Mouse (Mus musculus) embryonic stem cell, embryonic (primary cell): ENCODE results near the gene Dynlrb2.

Experiments
- CTCF ChIA-PET, 4 experiments: fragments of 300-600 bp in 2 of 4; fragments of 350-600 bp in 2 of 4; sonication (Branson Sonifier 250); formaldehyde crosslinking; loops; one replicate each; lab custom pipeline; 2022; ENCODE audit warnings: inconsistent platforms in 2 of 4; lab: Charles Lee
- POLR2A ChIA-PET, 4 experiments: fragments of 300-600 bp in 2 of 4; fragments of 350-600 bp in 2 of 4; sonication (Branson Sonifier 250); formaldehyde crosslinking; loops; one replicate each; lab custom pipeline; 2022; ENCODE audit warnings: antibody characterized with exemption in 4 of 4, inconsistent platforms in 1 of 4; lab: Charles Lee

The Dynlrb2 gene

GRCm38 (mm10) chr8:116504477-116505120 is at the start of gene Dynlrb2:
Gene Dynlrb2, plus strand, starts transcription at chr8:116504974.
- POLR2A ChIA-PET, result interaction anchor here in 3 of 4 experiments (0.6 to 1.2 kb wide), 6 partner anchors 37 to 1214 kb away, joined by 3 to 4 read pairs (median 3); no protein-coding TSS in a partner anchor
- CTCF ChIA-PET, result interaction anchor here (0.5 to 2.0 kb wide), 9 partner anchors 13 to 1527 kb away, joined by 3 to 10 read pairs (median 3); no protein-coding TSS in a partner anchor

- POLR2A ChIA-PET, result interaction anchor here in 1 of 4 experiments (0.5 to 0.6 kb wide), 2 partner anchors 202 to 212 kb away, joined by 3 to 4 read pairs; no protein-coding TSS in a partner anchor
- CTCF ChIA-PET, result interaction anchor here in 3 of 4 experiments (0.7 to 1.3 kb wide), 3 partner anchors 25 to 586 kb away, joined by 3 to 4 read pairs (median 3); no protein-coding TSS in a partner anchor
Measured at GRCm38 (mm10) chr8:116458569-116458968, 46.2 kb upstream of the Dynlrb2 start.

- CTCF ChIA-PET, result interaction anchor here in 1 of 4 experiments (0.6 to 0.7 kb wide), 2 partner anchors 12 to 348 kb away, joined by 4 to 6 read pairs; no protein-coding TSS in a partner anchor
- POLR2A ChIA-PET, result no interaction called here
Measured at GRCm38 (mm10) chr8:116461472-116461871, 43.3 kb upstream of the Dynlrb2 start.

- ChIA-PET POLR2A (no interaction called here), CTCF (interaction anchor here in 1 of 4 experiments (0.8 to 1.4 kb wide), 2 partner anchors 14 to 17 kb away, joined by 3 to 5 read pairs; no protein-coding TSS in a partner anchor)
Measured at GRCm38 (mm10) chr8:116466586-116466985, 38.2 kb upstream of the Dynlrb2 start.

- ChIA-PET CTCF (interaction anchor here in 1 of 4 experiments (0.8 to 1.4 kb wide), 2 partner anchors 14 to 17 kb away, joined by 3 to 5 read pairs; no protein-coding TSS in a partner anchor), POLR2A (no interaction called here)
Measured at GRCm38 (mm10) chr8:116467027-116467426, 37.7 kb upstream of the Dynlrb2 start.

GRCm38 (mm10) chr8:116477941-116478340 is 26.8 kb upstream of the Dynlrb2 start:
- CTCF ChIA-PET, result interaction anchor here in 1 of 4 experiments (0.6 kb wide), 2 partner anchors 62 to 813 kb away, joined by 4 to 8 read pairs; no protein-coding TSS in a partner anchor
- POLR2A ChIA-PET, result interaction anchor here in 1 of 4 experiments (0.7 kb wide), 1 partner anchor 388 kb away, joined by 4 read pairs; no protein-coding TSS in a partner anchor

GRCm38 (mm10) chr8:116478681-116479080 is 26.1 kb upstream of the Dynlrb2 start:
- CTCF ChIA-PET, result no interaction called here
- POLR2A ChIA-PET, result no interaction called here

- CTCF ChIA-PET, result interaction anchor here (0.5 to 1.5 kb wide), 33 partner anchors 10 to 1387 kb away, joined by 3 to 8 read pairs (median 3); partner anchors contain the start of gene Dynlrb2 (in 2 of the 4)
Measured at GRCm38 (mm10) chr8:116480894-116481293, 23.9 kb upstream of the Dynlrb2 start.

GRCm38 (mm10) chr8:116482738-116483137 is 22.0 kb upstream of the Dynlrb2 start:
- CTCF ChIA-PET, result interaction anchor here in 2 of 4 experiments (0.5 to 2.4 kb wide), 3 partner anchors 22 to 268 kb away, joined by 3 to 10 read pairs (median 4); partner anchors contain the start of gene Dynlrb2 (in 1 of the 2)
- POLR2A ChIA-PET, result interaction anchor here in 1 of 4 experiments (0.7 kb wide), 1 partner anchor 298 kb away, joined by 3 read pairs; no protein-coding TSS in a partner anchor

More at GRCm38 (mm10) chr8:116480894-116481293, 23.9 kb upstream of the Dynlrb2 start:
- POLR2A ChIA-PET, result interaction anchor here in 1 of 4 experiments (0.9 to 1.1 kb wide), 2 partner anchors 77 to 106 kb away, joined by 3 read pairs; no protein-coding TSS in a partner anchor

- ChIA-PET CTCF (interaction anchor here (0.5 to 2.4 kb wide), 21 partner anchors 12 to 1711 kb away, joined by 3 to 15 read pairs (median 4); partner anchors contain the start of gene Dynlrb2 (in 3 of the 4)), POLR2A (interaction anchor here in 1 of 4 experiments (1.3 kb wide), 1 partner anchor 22 kb away, joined by 3 read pairs; no protein-coding TSS in a partner anchor)
Measured at GRCm38 (mm10) chr8:116484087-116484486, 20.7 kb upstream of the Dynlrb2 start.

- ChIA-PET POLR2A (interaction anchor here in 1 of 4 experiments (0.6 kb wide), 2 partner anchors 128 to 374 kb away, joined by 3 to 7 read pairs; no protein-coding TSS in a partner anchor), CTCF (interaction anchor here in 2 of 4 experiments (0.6 to 1.1 kb wide), 2 partner anchors 383 to 983 kb away, joined by 3 to 7 read pairs; no protein-coding TSS in a partner anchor)
Measured at GRCm38 (mm10) chr8:116488546-116488945, 16.2 kb upstream of the Dynlrb2 start.

GRCm38 (mm10) chr8:116500057-116500809 is 4.5 kb upstream of the Dynlrb2 start:
- ChIA-PET POLR2A (no interaction called here), CTCF (interaction anchor here in 1 of 4 experiments (1.1 kb wide), 1 partner anchor 20 kb away, joined by 3 read pairs; no protein-coding TSS in a partner anchor)

- POLR2A ChIA-PET, result interaction anchor here in 1 of 4 experiments (0.6 kb wide), 1 partner anchor 449 kb away, joined by 4 read pairs; no protein-coding TSS in a partner anchor
- CTCF ChIA-PET, result no interaction called here
Measured at GRCm38 (mm10) chr8:116508721-116509120, 3.9 kb downstream of the Dynlrb2 start.

- ChIA-PET CTCF (interaction anchor here in 1 of 4 experiments (0.6 kb wide), 1 partner anchor 261 kb away, joined by 6 read pairs; no protein-coding TSS in a partner anchor), POLR2A (no interaction called here)
Measured at GRCm38 (mm10) chr8:116509247-116509646, 4.5 kb downstream of the Dynlrb2 start.

- ChIA-PET POLR2A (no interaction called here), CTCF (no interaction called here)
Measured at GRCm38 (mm10) chr8:116519676-116520075, 14.9 kb downstream of the Dynlrb2 start.

- ChIA-PET CTCF (no interaction called here), POLR2A (interaction anchor here in 1 of 4 experiments (0.6 kb wide), 1 partner anchor 73 kb away, joined by 3 read pairs; no protein-coding TSS in a partner anchor)
Measured at GRCm38 (mm10) chr8:116521208-116521607, 16.4 kb downstream of the Dynlrb2 start.

- CTCF ChIA-PET, result no interaction called here
- POLR2A ChIA-PET, result no interaction called here
Measured at GRCm38 (mm10) chr8:116521641-116522040, 16.9 kb downstream of the Dynlrb2 start.
